19 mouse cellular contexts compared by ENCODE assay signal in genomic region chr11:20780312-20780711, GRCm38 (mm10).
"Had no signal": no experiment of that assay in that cellular context is flagged by ENCODE, and none has a peak within 500 bp of the region (broad histone marks: within the 10 kb centered on the region; RNA-seq: fewer than 3 reads in every experiment).

No protein-coding gene starts in this region.

- DNase-seq: lung, adult 18-20 months; lung, embryonic 14.5 days; lung, postnatal 10 days; lung, postnatal 4 days; midbrain, embryonic 14.5 days; retina, postnatal 1 day; right cerebral cortex, adult 18-20 months; right cerebral cortex, postnatal 25 days; right cerebral cortex, postnatal 4 days; spleen, adult 18-20 months; thymus, adult 18-20 months; thymus, postnatal 14 days; thymus, postnatal 36 days had no signal

- H3K4me3 ChIP-seq: midbrain, embryonic 10.5 days; midbrain, embryonic 12.5 days; myocyte; neural tube, embryonic 13.5 days; neural tube, embryonic 15.5 days had no signal

- ATAC-seq: midbrain, embryonic 16.5 days had no signal

- H3K9me3 ChIP-seq: neural tube, embryonic 13.5 days had no signal

- H3K27me3 ChIP-seq: midbrain, embryonic 12.5 days; neural tube, embryonic 13.5 days; neural tube, embryonic 15.5 days had no signal

- H3K4me1 ChIP-seq: neural tube, embryonic 13.5 days; neural tube, embryonic 15.5 days had no signal

- H3K36me3 ChIP-seq: midbrain, embryonic 10.5 days; midbrain, embryonic 12.5 days; neural tube, embryonic 13.5 days; neural tube, embryonic 15.5 days had no signal
